Mouse (Mus musculus): Measurements from ENCODE around the gene Olfr213. TPM values are rescaled to one million over a fixed set of nuclear protein-coding genes. Genes with fewer than 3 reads are reported as not detected.

Gene Olfr213
- polyA plus RNA-seq (2014; fragmentation: Illumina TruSeq; extraction: RNeasy Lipid Tissue Mini Kit (QIAGEN cat#74804); ENCODE audit: low read depth, low replicate concordance): not detected

GRCm38 (mm10) chr6:116538156-116538555, at the start of gene Olfr213:
Gene Olfr213, plus strand, starts transcription at chr6:116538456.

DNA sequence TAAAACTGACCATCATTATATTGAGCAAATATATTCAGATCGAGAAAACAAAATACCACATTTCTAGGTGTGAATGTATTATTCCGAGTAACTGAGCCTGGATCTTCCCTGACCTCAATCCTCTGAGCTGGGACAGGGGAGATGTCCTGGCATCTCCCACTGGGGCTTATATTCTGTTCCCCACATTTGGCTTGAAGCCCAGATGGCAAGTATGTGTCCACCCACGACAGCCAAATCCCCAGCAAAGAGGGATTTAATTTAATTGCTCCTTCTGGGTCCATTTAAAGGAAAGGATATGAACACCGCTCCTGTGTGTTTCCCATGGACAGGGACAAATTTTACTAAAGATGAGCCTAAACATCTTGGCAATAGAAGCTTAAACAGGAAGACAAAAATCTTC, 49.5 kb upstream of the Olfr213 start, which contains the start of gene Olfr211:
TSS of gene Olfr211 (plus strand) at position 301 of the 400 bp plus-strand sequence.

GRCm38 (mm10) chr6:116506302-116507003, 31.8 kb upstream of the Olfr213 start, which contains the start of gene Olfr212:
Gene Olfr212, plus strand, starts transcription at chr6:116506516.

GRCm38 (mm10) chr6:116550841-116551240, 12.6 kb downstream of the Olfr213 start, which contains the start of gene Gm5580:
Gene Gm5580, plus strand, starts transcription at chr6:116551141.

DNA sequence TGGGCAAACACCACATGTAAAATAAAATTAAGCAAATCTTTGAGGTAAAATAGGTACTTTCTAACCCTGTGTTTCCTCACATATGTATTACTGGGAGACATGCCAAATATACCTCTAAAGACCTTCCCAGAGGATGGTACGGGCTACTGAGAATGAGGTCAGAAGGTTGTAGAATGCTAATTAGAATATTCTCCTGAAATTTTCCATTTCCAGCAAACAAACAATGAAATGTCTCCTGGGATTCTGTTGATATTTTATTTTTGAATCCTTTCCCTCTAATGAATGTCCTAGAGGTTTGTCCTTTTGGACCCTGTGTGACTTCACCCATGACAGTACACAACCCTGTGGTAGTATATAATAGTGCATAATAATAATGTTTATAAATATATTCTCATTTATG, 15.7 kb downstream of the Olfr213 start, which contains the start of gene Olfr214:
TSS of gene Olfr214 (plus strand) at position 301 of the 400 bp plus-strand sequence.

DNA sequence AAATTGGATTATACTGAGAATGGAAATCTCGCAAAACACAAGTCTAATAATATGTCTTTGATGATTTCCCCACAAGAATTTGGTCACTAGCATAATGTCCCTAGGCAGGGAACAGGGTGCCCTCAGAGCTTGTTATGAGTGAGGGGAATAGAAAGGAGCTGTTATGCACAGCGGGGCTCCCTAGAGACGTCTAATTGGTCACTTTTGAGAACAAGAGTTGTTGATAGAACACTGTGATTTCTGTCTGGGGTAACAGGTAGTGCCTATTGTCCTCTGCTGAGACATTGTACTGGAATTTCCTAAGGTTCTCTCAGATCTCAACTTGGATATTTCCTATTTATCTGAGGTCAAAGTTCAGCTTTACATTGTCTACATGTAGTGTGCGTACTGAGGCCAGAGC, 45.8 kb downstream of the Olfr213 start, which contains the start of gene Olfr215:
TSS of gene Olfr215 (minus strand) at position 101 of the 400 bp plus-strand sequence.

Other genes with a start within 250 kb of the Olfr213 start
- 93.8 TPM for gene March8, start 200.4 kb upstream of the Olfr213 start, polyA plus RNA-seq (2014; fragmentation: Illumina TruSeq; extraction: RNeasy Lipid Tissue Mini Kit (QIAGEN cat#74804); ENCODE audit: low read depth, low replicate concordance)
- not detected for gene Alox5, start 77.3 kb upstream of the Olfr213 start, polyA plus RNA-seq (2014; fragmentation: Illumina TruSeq; extraction: RNeasy Lipid Tissue Mini Kit (QIAGEN cat#74804); ENCODE audit: low read depth, low replicate concordance)
- gene Olfr211, start 49.4 kb upstream of the Olfr213 start, polyA plus RNA-seq (2014; fragmentation: Illumina TruSeq; extraction: RNeasy Lipid Tissue Mini Kit (QIAGEN cat#74804); ENCODE audit: low read depth, low replicate concordance): not detected
- not detected for gene Olfr212, start 31.9 kb upstream of the Olfr213 start, polyA plus RNA-seq (2014; fragmentation: Illumina TruSeq; extraction: RNeasy Lipid Tissue Mini Kit (QIAGEN cat#74804); ENCODE audit: low read depth, low replicate concordance)
- not detected for gene Gm5580, start 12.7 kb downstream of the Olfr213 start, polyA plus RNA-seq (2014; fragmentation: Illumina TruSeq; extraction: RNeasy Lipid Tissue Mini Kit (QIAGEN cat#74804); ENCODE audit: low read depth, low replicate concordance)
- gene Olfr214, start 15.8 kb downstream of the Olfr213 start, polyA plus RNA-seq (2014; fragmentation: Illumina TruSeq; extraction: RNeasy Lipid Tissue Mini Kit (QIAGEN cat#74804); ENCODE audit: low read depth, low replicate concordance): not detected
- gene Olfr215, start 45.7 kb downstream of the Olfr213 start, polyA plus RNA-seq (2014; fragmentation: Illumina TruSeq; extraction: RNeasy Lipid Tissue Mini Kit (QIAGEN cat#74804); ENCODE audit: low read depth, low replicate concordance): not detected
- 27.9 TPM for gene Zfp422, start 90.5 kb downstream of the Olfr213 start, polyA plus RNA-seq (2014; fragmentation: Illumina TruSeq; extraction: RNeasy Lipid Tissue Mini Kit (QIAGEN cat#74804); ENCODE audit: low read depth, low replicate concordance)
- 11.9 TPM for gene Depp1, start 112.2 kb downstream of the Olfr213 start, polyA plus RNA-seq (2014; fragmentation: Illumina TruSeq; extraction: RNeasy Lipid Tissue Mini Kit (QIAGEN cat#74804); ENCODE audit: low read depth, low replicate concordance)
- gene Rassf4, start 135.5 kb downstream of the Olfr213 start, polyA plus RNA-seq (2014; fragmentation: Illumina TruSeq; extraction: RNeasy Lipid Tissue Mini Kit (QIAGEN cat#74804); ENCODE audit: low read depth, low replicate concordance): 2.1 TPM
- gene Tmem72, start 178.5 kb downstream of the Olfr213 start, polyA plus RNA-seq (2014; fragmentation: Illumina TruSeq; extraction: RNeasy Lipid Tissue Mini Kit (QIAGEN cat#74804); ENCODE audit: low read depth, low replicate concordance): not detected

All from liver, adult 10 weeks (tissue).